Mouse (Mus musculus) hindbrain, embryonic 12.5 days (tissue): ENCODE data around the gene Frat2. TPM values are rescaled to one million over a fixed set of nuclear protein-coding genes. Genes with fewer than 3 reads are reported as not detected.
"Not testable (repeated sequence)": the region's sequence is repeated elsewhere in the genome, so short reads cannot be mapped to it uniquely, and the experiment has no call there.

Experiments
- ATAC-seq: fragments of 200-750 bp; cut with Nextera tagmentation; 2 replicates; pipeline ENCODE4 v1.8.0; 2017; ENCODE audit warnings: moderate TSS enrichment; ENCODE audit not compliant: low FRiP score
- H3K27ac ChIP-seq: fragments of 300-500 bp; sonication (generic); 2 replicates; pipeline ENCODE4 v1.5.1; 2016; ENCODE audit warnings: mild to moderate bottlenecking
- H3K27me3 ChIP-seq: fragments of 300-500 bp; sonication (generic); 2 replicates; pipeline ENCODE4 v1.6.1; 2016; ENCODE audit warnings: mild to moderate bottlenecking
- H3K36me3 ChIP-seq: fragments of 300-500 bp; sonication (generic); 2 replicates; pipeline ENCODE4 v1.6.1; 2016; ENCODE audit warnings: mild to moderate bottlenecking
- H3K4me1 ChIP-seq: fragments of 300-500 bp; sonication (generic); 2 replicates; pipeline ENCODE4 v1.6.1; 2016
- H3K4me2 ChIP-seq: fragments of 300-500 bp; sonication (generic); replicated peaks from 2 replicates; pipeline ENCODE4 v1.6.1; 2016; ENCODE audit warnings: mild to moderate bottlenecking
- H3K4me3 ChIP-seq: fragments of 300-500 bp; sonication (generic); 2 replicates; pipeline ENCODE4 v1.5.1; 2016; ENCODE audit warnings: mild to moderate bottlenecking
- H3K9ac ChIP-seq: fragments of 300-500 bp; sonication (generic); 2 replicates; pipeline ENCODE4 v1.6.1; 2016; ENCODE audit warnings: mild to moderate bottlenecking, moderate library complexity
- H3K9me3 ChIP-seq: fragments of 300-500 bp; sonication (generic); replicated peaks from 2 replicates; pipeline ENCODE4 v1.6.1; 2016; ENCODE audit warnings: mild to moderate bottlenecking
- WGBS: fragments of 180-500 bp; shearing (Covaris S2); methylation state at CpG from one replicate; pipeline ENCODE4 v1.1.7; 2016; 5-methylcytosine and 5-hydroxymethylcytosine counted together
- polyA plus RNA-seq: library from polyadenylated mRNA; unstranded; fragments of >200 nt; fragmentation: Nextera tagmentation; extraction: Ambion mirVana; gene quantifications from 2 replicates; pipeline ENCODE4 v1.2.1, GENCODE M21; 2016

The Frat2 gene
- 14.5 and 15.3 TPM in 2 replicates for polyA plus RNA-seq

- Histone ChIP-seq H3K4me3 (peak within 1 kb of the TSS; percentile 89), H3K9ac (peak within 1 kb of the TSS; percentile 87), H3K36me3 (no peaks in the 10 kb centered on the region), H3K27me3 (no peaks in the 10 kb centered on the region), H3K27ac (peak within 1 kb of the TSS; percentile 92), H3K9me3 (no peaks in the 10 kb centered on the region), H3K4me1 (peaks cover 36% of the 10 kb centered on the region), H3K4me2 (peak within 1 kb of the TSS; percentile 98)
- 1% methylated on average over 72 of the region's 72 CpGs for WGBS
- ATAC-seq: peak; percentile 95
Observed at GRCm38 (mm10) chr19:41847992-41848851, at the start of gene Frat2. Gene Frat2, minus strand, starts transcription at chr19:41848132.

GRCm38 (mm10) chr19:41896319-41896711 lies 48.4 kb upstream of the Frat2 start:
- peak; percentile 46; the same call in 1 of the 2 replicates for ATAC-seq
- Histone ChIP-seq H3K27ac (no peak overlapping the region), H3K36me3 (0 out of 2 replicates have a peak, but pooled peaks cover under 1% of the 10 kb centered on the region), H3K4me3 (peak overlapping the region; percentile 54), H3K4me2 (peak overlapping the region; percentile 88), H3K9me3 (no peaks in the 10 kb centered on the region), H3K27me3 (no peaks in the 10 kb centered on the region), H3K9ac (peak overlapping the region; percentile 62), H3K4me1 (peaks cover 13% of the 10 kb centered on the region)
- 21% methylated on average over 18 of the region's 18 CpGs for WGBS

DNA sequence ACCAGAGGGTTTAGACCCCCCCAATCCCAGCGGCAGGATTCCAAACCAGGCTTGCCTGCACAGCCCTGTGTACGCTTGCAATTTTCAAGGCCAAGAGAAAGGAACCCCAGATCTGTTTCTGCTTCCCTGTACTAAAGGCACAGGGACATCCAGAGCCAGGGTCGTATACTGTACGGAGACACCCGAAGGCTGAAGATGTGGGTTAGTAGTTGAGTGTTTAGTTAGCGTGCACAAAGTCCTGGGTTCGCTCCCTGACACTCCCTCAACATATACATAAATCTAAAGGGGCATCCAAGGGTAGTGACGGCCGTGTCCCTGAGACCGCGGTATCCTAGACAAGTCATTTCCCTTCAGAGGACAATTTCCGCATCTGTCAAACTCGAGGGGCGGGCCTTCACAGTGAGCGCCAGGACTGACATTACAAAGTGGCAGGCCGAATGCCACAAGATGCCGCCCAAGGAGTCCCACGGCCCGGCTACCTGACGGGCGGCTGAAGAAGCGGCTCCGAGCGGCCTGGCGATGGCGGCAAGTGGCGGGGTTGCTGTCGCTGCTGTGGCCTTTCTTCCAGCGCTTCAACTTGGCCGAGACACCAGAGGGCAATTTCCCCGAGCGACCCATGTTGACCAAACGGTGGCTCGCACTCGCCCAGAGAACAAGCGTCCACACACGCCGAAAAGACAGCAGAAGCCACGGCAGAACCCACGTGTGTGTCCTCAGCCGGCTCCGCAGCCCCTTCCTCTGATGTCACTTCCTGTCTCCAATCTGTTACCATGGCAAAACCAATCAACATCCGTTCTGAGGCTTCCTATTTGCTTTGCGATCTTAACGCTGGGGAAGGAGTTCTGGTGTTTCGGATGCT lies 47.8 kb upstream of the Frat2 start, which contains the start of gene Rrp12:
Gene Rrp12, minus strand, starts transcription at position 714 of the 859 bp plus-strand sequence.
- peak within 1 kb of the TSS; percentile 54 for H3K4me3 ChIP-seq
- peak within 1 kb of the TSS; percentile 62 for H3K9ac ChIP-seq
- no peak within 1 kb of the TSS for H3K27ac ChIP-seq
- 2% methylated on average over 46 of the region's 46 CpGs for WGBS
- no peaks in the 10 kb centered on the region for H3K9me3 ChIP-seq
- H3K4me1 ChIP-seq: peaks cover 13% of the 10 kb centered on the region
- H3K4me2 ChIP-seq: peak within 1 kb of the TSS; percentile 88
- peak; percentile 88 for ATAC-seq
- peaks cover 7% of the 10 kb centered on the region; the same call in 1 of the 2 replicates for H3K36me3 ChIP-seq
- H3K27me3 ChIP-seq: no peaks in the 10 kb centered on the region

- H3K9ac ChIP-seq: peak overlapping the region; percentile 62
- H3K27me3 ChIP-seq: no peaks in the 10 kb centered on the region
- 54% methylated on average over 7 of the region's 7 CpGs for WGBS
- peak overlapping the region; percentile 54 for H3K4me3 ChIP-seq
- H3K27ac ChIP-seq: no peak overlapping the region
- no peaks in the 10 kb centered on the region for H3K9me3 ChIP-seq
- H3K36me3 ChIP-seq: peaks cover 13% of the 10 kb centered on the region
- no peak for ATAC-seq
- H3K4me2 ChIP-seq: peak overlapping the region; percentile 88
- H3K4me1 ChIP-seq: peaks cover 13% of the 10 kb centered on the region
Observed at GRCm38 (mm10) chr19:41894959-41895358, 47.0 kb upstream of the Frat2 start.

DNA sequence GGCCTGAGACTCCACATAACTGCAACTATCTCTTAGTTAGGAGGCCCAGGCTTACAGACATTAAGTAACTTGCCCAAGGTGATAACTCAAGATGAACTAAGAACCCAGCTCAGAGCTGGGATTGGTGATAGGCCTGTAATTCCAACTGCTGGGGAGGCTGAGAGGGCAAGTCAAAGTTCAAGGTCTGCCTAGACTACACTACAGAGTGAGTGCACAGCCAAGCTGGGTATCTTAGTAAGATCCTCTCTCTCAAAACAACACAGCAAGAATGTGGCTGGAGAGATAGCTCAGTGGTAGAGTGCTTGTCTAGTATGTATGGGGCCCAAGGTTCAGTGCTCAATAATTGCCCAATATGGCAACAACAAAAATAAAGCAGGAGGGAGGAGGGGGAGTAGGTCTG lies 40.3 kb upstream of the Frat2 start:
- no peak overlapping the region for H3K9ac ChIP-seq
- H3K27me3 ChIP-seq: no peaks in the 10 kb centered on the region
- H3K9me3 ChIP-seq: no peaks in the 10 kb centered on the region
- peaks cover 70% of the 10 kb centered on the region for H3K36me3 ChIP-seq
- H3K4me3 ChIP-seq: no peak overlapping the region
- H3K4me2 ChIP-seq: no peak overlapping the region
- no peak for ATAC-seq
- H3K4me1 ChIP-seq: no peaks in the 10 kb centered on the region
- H3K27ac ChIP-seq: no peak overlapping the region

DNA sequence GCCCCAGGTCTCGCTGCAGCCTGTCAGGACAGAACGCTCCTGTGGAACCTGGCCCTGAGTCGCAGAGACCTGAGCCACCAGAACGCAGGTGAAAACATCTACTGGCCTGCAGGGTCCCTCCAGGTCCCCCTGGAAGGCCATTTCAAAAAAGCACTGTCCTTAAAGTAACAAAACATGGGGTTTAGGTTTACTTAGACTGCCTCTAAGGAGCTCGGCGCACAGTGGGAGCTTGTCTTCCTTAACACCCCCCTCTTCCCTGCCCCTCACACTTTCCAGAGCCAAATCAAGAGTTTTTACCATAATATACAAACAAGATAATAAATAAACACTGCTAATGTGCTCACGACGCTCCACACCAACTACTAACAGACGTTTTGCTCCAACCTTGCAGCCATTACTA lies 36.0 kb upstream of the Frat2 start:
- peaks cover 77% of the 10 kb centered on the region for H3K36me3 ChIP-seq
- WGBS: 93% methylated on average over 9 of the region's 9 CpGs

GRCm38 (mm10) chr19:41881842-41882241 lies 33.9 kb upstream of the Frat2 start:
- no peaks in the 10 kb centered on the region for H3K27me3 ChIP-seq
- WGBS: 100% methylated on average over 4 of the region's 4 CpGs
- H3K9me3 ChIP-seq: no peaks in the 10 kb centered on the region
- no peak overlapping the region for H3K27ac ChIP-seq
- H3K4me1 ChIP-seq: no peaks in the 10 kb centered on the region
- no peak for ATAC-seq
- H3K4me2 ChIP-seq: no peak overlapping the region
- no peak overlapping the region for H3K9ac ChIP-seq
- H3K4me3 ChIP-seq: no peak overlapping the region
- H3K36me3 ChIP-seq: peaks cover 68% of the 10 kb centered on the region

More for the DNA sequence above, 36.0 kb upstream of the Frat2 start:
- no peak overlapping the region for H3K9ac ChIP-seq
- H3K9me3 ChIP-seq: no peaks in the 10 kb centered on the region
- no peak overlapping the region for H3K27ac ChIP-seq
- no peaks in the 10 kb centered on the region for H3K27me3 ChIP-seq
- H3K4me2 ChIP-seq: no peak overlapping the region
- H3K4me3 ChIP-seq: no peak overlapping the region
- no peaks in the 10 kb centered on the region for H3K4me1 ChIP-seq
- ATAC-seq: no peak

GRCm38 (mm10) chr19:41874356-41874755 lies 26.4 kb upstream of the Frat2 start:
- H3K27ac ChIP-seq: no peak overlapping the region
- peaks cover 70% of the 10 kb centered on the region for H3K36me3 ChIP-seq
- no peak for ATAC-seq
- H3K4me2 ChIP-seq: no peak overlapping the region
- H3K4me1 ChIP-seq: no peaks in the 10 kb centered on the region
- no peaks in the 10 kb centered on the region for H3K27me3 ChIP-seq
- H3K9ac ChIP-seq: no peak overlapping the region
- no peaks in the 10 kb centered on the region for H3K9me3 ChIP-seq
- 93% methylated on average over 14 of the region's 14 CpGs for WGBS
- no peak overlapping the region for H3K4me3 ChIP-seq

DNA sequence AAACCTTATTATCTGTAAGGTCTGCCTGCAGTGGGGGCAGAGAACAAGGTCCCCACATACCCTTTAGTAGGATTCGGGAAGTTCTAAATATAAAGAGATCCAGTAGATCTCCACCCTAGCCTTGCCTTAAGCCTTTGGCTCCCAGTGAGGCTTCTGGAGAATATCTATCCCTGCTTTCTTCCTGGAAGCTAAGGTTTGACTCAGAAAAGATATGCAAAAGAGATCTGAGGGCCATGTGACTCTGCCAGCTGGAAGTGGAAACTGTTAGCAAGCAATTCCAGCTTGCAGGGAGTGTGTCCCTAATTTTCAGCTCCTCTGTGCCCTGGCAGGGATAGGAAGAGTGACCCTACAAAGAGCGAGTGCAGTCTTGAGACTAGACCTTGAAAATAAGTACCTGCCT lies 24.4 kb upstream of the Frat2 start:
- H3K4me3 ChIP-seq: no peak overlapping the region
- no peak overlapping the region for H3K27ac ChIP-seq
- H3K9ac ChIP-seq: no peak overlapping the region
- WGBS: 90% methylated on average over 2 of the region's 2 CpGs
- H3K36me3 ChIP-seq: peaks cover 81% of the 10 kb centered on the region
- no peak overlapping the region for H3K4me2 ChIP-seq
- no peaks in the 10 kb centered on the region for H3K27me3 ChIP-seq
- no peaks in the 10 kb centered on the region for H3K9me3 ChIP-seq
- ATAC-seq: no peak
- no peaks in the 10 kb centered on the region for H3K4me1 ChIP-seq

DNA sequence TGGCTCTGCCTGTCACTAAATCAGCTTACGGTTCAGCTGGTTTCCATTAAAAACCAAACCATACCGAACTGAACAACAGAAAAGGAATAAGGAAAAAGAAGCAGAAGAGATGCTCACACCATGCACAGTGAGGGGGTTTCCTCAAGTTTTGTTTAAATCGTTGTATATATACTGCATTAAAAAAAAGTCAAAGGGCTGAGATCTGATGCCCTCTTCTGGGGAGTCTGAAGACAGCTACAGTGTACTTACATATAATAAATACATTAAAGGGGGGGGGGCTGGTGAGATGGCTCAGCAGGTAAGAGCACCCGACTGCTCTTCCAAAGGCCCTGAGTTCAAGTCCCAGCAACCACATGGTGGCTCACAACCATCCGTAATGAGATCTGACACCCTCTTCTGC lies 22.0 kb upstream of the Frat2 start:
- not testable (repeated sequence) for H3K4me3 ChIP-seq, H3K4me2 ChIP-seq, H3K4me1 ChIP-seq, H3K27me3 ChIP-seq, H3K9ac ChIP-seq, ATAC-seq, H3K27ac ChIP-seq, H3K9me3 ChIP-seq
- whole genome bisulfite sequencing: 81% methylated on average over 5 of the region's 5 CpGs
- H3K36me3 ChIP-seq: peaks cover 81% of the 10 kb centered on the region

GRCm38 (mm10) chr19:41869296-41869695 lies 21.4 kb upstream of the Frat2 start:
- H3K36me3 ChIP-seq: peaks cover 77% of the 10 kb centered on the region
- H3K4me3 ChIP-seq: no peak overlapping the region
- no peaks in the 10 kb centered on the region for H3K4me1 ChIP-seq
- H3K27ac ChIP-seq: no peak overlapping the region
- no peaks in the 10 kb centered on the region for H3K27me3 ChIP-seq
- no peaks in the 10 kb centered on the region for H3K9me3 ChIP-seq
- H3K4me2 ChIP-seq: no peak overlapping the region
- H3K9ac ChIP-seq: no peak overlapping the region
- ATAC-seq: no peak
- WGBS: 91% methylated on average over 5 of the region's 5 CpGs

GRCm38 (mm10) chr19:41866707-41867106 lies 18.8 kb upstream of the Frat2 start:
- Histone ChIP-seq H3K36me3 (peaks cover 86% of the 10 kb centered on the region), H3K27me3 (no peaks in the 10 kb centered on the region)
- 90% methylated on average over 8 of the region's 8 CpGs for WGBS

More at GRCm38 (mm10) chr19:41866707-41867106, 18.8 kb upstream of the Frat2 start:
- no peak for ATAC-seq
- H3K27ac ChIP-seq: no peak overlapping the region
- H3K9ac ChIP-seq: no peak overlapping the region
- no peak overlapping the region for H3K4me2 ChIP-seq
- H3K4me1 ChIP-seq: no peaks in the 10 kb centered on the region
- no peak overlapping the region for H3K4me3 ChIP-seq
- no peaks in the 10 kb centered on the region for H3K9me3 ChIP-seq
